Mouse (Mus musculus): ENCODE data around the gene Olfr462.
"Not testable (repeated sequence)": the region's sequence is repeated elsewhere in the genome, so short reads cannot be mapped to it uniquely, and the experiment has no call there.

The Olfr462 gene

GRCm38 (mm10) chr11:87892168-87892567 is at the start of gene Olfr462:
Gene Olfr462 (minus strand): TSS chr11:87892268.
- DNase-seq (ENCODE audit: low spot score), result no peak

GRCm38 (mm10) chr11:87935467-87935866 is 43.4 kb upstream of the Olfr462 start:
- DNase-seq (ENCODE audit: low spot score), result no peak

GRCm38 (mm10) chr11:87933731-87934130 is 41.7 kb upstream of the Olfr462 start:
- DNase-seq (ENCODE audit: low spot score), result no peak

- DNase-seq (ENCODE audit: low spot score), result no peak
Measured at GRCm38 (mm10) chr11:87930348-87930747, 38.3 kb upstream of the Olfr462 start.

- no peak for DNase-seq (ENCODE audit: low spot score)
Measured at GRCm38 (mm10) chr11:87920966-87921365, 28.9 kb upstream of the Olfr462 start, which contains the start of gene Olfr464. Gene Olfr464 (minus strand): TSS chr11:87920967.

- DNase-seq (ENCODE audit: low spot score), result no peak
Measured at GRCm38 (mm10) chr11:87920301-87920700, 28.2 kb upstream of the Olfr462 start.

GRCm38 (mm10) chr11:87916005-87916404 is 23.9 kb upstream of the Olfr462 start:
- DNase-seq (ENCODE audit: low spot score), result no peak

- no peak for DNase-seq (ENCODE audit: low spot score)
Measured at GRCm38 (mm10) chr11:87904331-87904730, 12.3 kb upstream of the Olfr462 start.

GRCm38 (mm10) chr11:87897287-87897686 is 5.2 kb upstream of the Olfr462 start, which contains the start of gene Olfr463:
Gene Olfr463 (minus strand): TSS chr11:87897387.
- no peak for DNase-seq (ENCODE audit: low spot score)

GRCm38 (mm10) chr11:87884856-87885255 is 7.2 kb downstream of the Olfr462 start:
- DNase-seq (ENCODE audit: low spot score), result no peak

GRCm38 (mm10) chr11:87883493-87883892 is 8.6 kb downstream of the Olfr462 start:
- DNase-seq (ENCODE audit: low spot score), result no peak

- no peak for DNase-seq (ENCODE audit: low spot score)
Measured at GRCm38 (mm10) chr11:87881714-87882113, 10.4 kb downstream of the Olfr462 start.

- no peak for DNase-seq (ENCODE audit: low spot score)
Measured at GRCm38 (mm10) chr11:87879826-87880225, 12.2 kb downstream of the Olfr462 start.

- no peak for DNase-seq (ENCODE audit: low spot score)
Measured at GRCm38 (mm10) chr11:87875436-87875835, 16.6 kb downstream of the Olfr462 start, which contains the start of gene Epx. Gene Epx (minus strand): TSS chr11:87875536.

- DNase-seq (ENCODE audit: low spot score), result no peak
Measured at GRCm38 (mm10) chr11:87871766-87872165, 20.3 kb downstream of the Olfr462 start.

- DNase-seq (ENCODE audit: low spot score), result no peak
Measured at GRCm38 (mm10) chr11:87870096-87870495, 22.0 kb downstream of the Olfr462 start.

GRCm38 (mm10) chr11:87866891-87867290 is 25.2 kb downstream of the Olfr462 start:
- DNase-seq (ENCODE audit: low spot score), result not testable (repeated sequence)

GRCm38 (mm10) chr11:87862805-87863204 is 29.3 kb downstream of the Olfr462 start:
- DNase-seq (ENCODE audit: low spot score), result no peak

GRCm38 (mm10) chr11:87860426-87860825 is 31.6 kb downstream of the Olfr462 start:
- DNase-seq (ENCODE audit: low spot score), result no peak

- DNase-seq (ENCODE audit: low spot score), result no peak
Measured at GRCm38 (mm10) chr11:87859273-87859672, 32.8 kb downstream of the Olfr462 start.

- no peak for DNase-seq (ENCODE audit: low spot score)
Measured at GRCm38 (mm10) chr11:87854550-87854949, 37.5 kb downstream of the Olfr462 start.

- DNase-seq (ENCODE audit: low spot score), result no peak
Measured at GRCm38 (mm10) chr11:87853597-87853954, 38.5 kb downstream of the Olfr462 start.

GRCm38 (mm10) chr11:87852690-87853596 is 39.1 kb downstream of the Olfr462 start, which contains the start of gene Mks1:
Gene Mks1 (plus strand): TSS chr11:87853215.
- peak; percentile 79 for DNase-seq (ENCODE audit: low spot score)

Measured in ovary, postnatal 10 days (tissue).